Mouse (Mus musculus) bone marrow macrophage, adult 2 months (primary cell): Measurements from ENCODE around the gene Pard6a.

Experiments used
- CTCF ChIP-seq: IDR thresholded peaks from 2 replicates; pipeline ENCODE4 v1.5.1; 2012; ENCODE audit warnings: low read depth, mild to moderate bottlenecking, low read length, moderate library complexity
- POLR2A ChIP-seq: IDR thresholded peaks from 2 replicates; pipeline ENCODE4 v1.6.1; 2012; ENCODE audit warnings: mild to moderate bottlenecking, low read depth, low read length, borderline replicate concordance

DNA sequence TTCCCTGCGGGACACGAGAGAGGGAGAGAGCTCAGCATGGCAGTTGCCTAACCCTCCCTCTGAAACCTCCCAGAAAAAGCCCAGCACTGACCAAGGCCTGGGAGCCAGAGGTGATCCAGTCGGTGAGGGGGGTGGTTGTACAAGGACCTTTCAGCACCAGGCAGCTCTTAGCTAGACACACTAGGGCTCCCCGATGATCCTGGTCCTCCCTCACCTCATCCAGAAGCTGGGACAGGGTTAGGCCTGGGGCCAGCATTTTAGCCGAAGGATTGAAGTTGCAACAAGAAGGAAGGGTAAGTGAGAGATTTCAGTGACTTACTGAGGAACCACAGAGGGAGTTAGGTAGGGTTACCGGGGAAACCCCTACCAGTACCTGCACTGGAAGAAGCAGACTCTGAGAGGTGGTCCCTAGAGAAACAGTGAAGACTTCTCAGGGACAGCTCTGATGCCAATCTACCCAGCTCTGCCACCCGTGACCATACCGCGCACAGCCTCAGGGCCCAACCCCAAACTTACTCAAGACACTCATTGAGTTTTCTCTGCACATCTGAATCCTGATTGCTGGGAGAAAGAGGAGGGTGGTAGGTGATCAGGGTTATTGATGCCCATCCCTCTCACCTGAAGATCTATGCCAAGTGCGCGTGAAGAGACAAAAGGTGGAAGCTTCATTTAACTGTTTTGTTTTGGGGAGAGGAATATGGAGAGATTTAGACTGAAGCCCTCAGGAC is 1.3 kb upstream of the Pard6a start:
- TF ChIP-seq CTCF (no peak), POLR2A (no peak)
